Mouse (Mus musculus) embryonic fibroblast, embryonic 13.5 days (primary cell): ENCODE measurements around the gene Rtp1.

Experiments used
- CTCF ChIP-seq: IDR thresholded peaks from 2 replicates; pipeline ENCODE4 v1.5.1; 2011; ENCODE audit warnings: mild to moderate bottlenecking, control low read depth, low read length, moderate library complexity, borderline replicate concordance; ENCODE audit not compliant: insufficient read depth
- POLR2A ChIP-seq: IDR thresholded peaks from 2 replicates; pipeline ENCODE4 v1.6.1; 2011; ENCODE audit warnings: low read depth, mild to moderate bottlenecking, control low read depth, low read length, moderate library complexity

DNA sequence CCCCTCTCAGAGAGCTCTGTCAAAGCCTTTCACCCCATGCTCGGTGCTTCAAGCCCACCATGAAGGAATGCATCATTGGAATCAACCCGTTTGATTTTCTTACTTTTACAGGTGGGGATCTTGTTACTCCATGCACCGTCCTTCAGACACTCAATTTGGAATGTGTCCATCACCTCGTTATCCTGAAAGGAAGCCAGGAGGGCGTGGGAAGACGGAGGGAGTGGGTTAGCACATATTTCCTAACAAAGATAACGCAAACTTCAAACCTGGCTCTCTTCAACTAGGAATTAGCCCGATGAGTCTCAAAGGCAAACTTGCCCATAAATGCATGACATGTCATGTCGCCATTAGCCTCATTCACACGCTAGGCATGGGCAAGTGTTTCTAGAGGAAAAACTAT lies 54.4 kb downstream of the Rtp1 start:
- TF ChIP-seq POLR2A (no peak), CTCF (no peak)
